Mouse (Mus musculus) embryonic facial prominence, embryonic 12.5 days (tissue): Measurements from ENCODE around the gene Rps15a. TPM values are rescaled to one million over a fixed set of nuclear protein-coding genes. Genes with fewer than 3 reads are reported as not detected.

ENCODE experiments used
- ATAC-seq: fragments of 200-750 bp; cut with Nextera tagmentation; 2 replicates; pipeline ENCODE4 v1.8.0; 2017; ENCODE audit not compliant: insufficient number of reproducible peaks, insufficient read depth, low FRiP score, low TSS enrichment
- H3K27ac ChIP-seq: fragments of 300-500 bp; sonication (generic); 2 replicates; pipeline ENCODE4 v1.5.1; 2016; ENCODE audit warnings: mild to moderate bottlenecking
- H3K27me3 ChIP-seq: fragments of 300-500 bp; sonication (generic); 2 replicates; pipeline ENCODE4 v1.6.1; 2016; ENCODE audit warnings: mild to moderate bottlenecking, moderate library complexity
- H3K36me3 ChIP-seq: fragments of 300-500 bp; sonication (generic); 2 replicates; pipeline ENCODE4 v1.6.1; 2016; ENCODE audit warnings: mild to moderate bottlenecking
- H3K4me1 ChIP-seq: fragments of 300-500 bp; sonication (generic); 2 replicates; pipeline ENCODE4 v1.6.1; 2016
- H3K4me2 ChIP-seq: fragments of 300-500 bp; sonication (generic); replicated peaks from 2 replicates; pipeline ENCODE4 v1.6.1; 2016; ENCODE audit warnings: mild to moderate bottlenecking, moderate library complexity
- H3K4me3 ChIP-seq: fragments of 300-500 bp; sonication (generic); 2 replicates; pipeline ENCODE4 v1.5.1; 2016; ENCODE audit warnings: mild to moderate bottlenecking
- H3K9ac ChIP-seq: fragments of 300-500 bp; sonication (generic); 2 replicates; pipeline ENCODE4 v1.6.1; 2016; ENCODE audit warnings: mild to moderate bottlenecking, moderate library complexity
- H3K9me3 ChIP-seq: fragments of 300-500 bp; sonication (generic); 2 replicates; pipeline ENCODE4 v1.6.1; 2016; ENCODE audit warnings: mild to moderate bottlenecking, moderate library complexity
- WGBS: fragments of 180-500 bp; shearing (Covaris S2); methylation state at CpG from one replicate; pipeline ENCODE4 v1.1.7; 2016; 5-methylcytosine and 5-hydroxymethylcytosine counted together
- polyA plus RNA-seq: library from polyadenylated mRNA; unstranded; fragments of >200 nt; fragmentation: Nextera tagmentation; extraction: Ambion mirVana; gene quantifications from 2 replicates; pipeline ENCODE4 v1.2.1, GENCODE M21; 2016

Rps15a gene
- polyA plus RNA-seq, 1 experiment from 2014 or later: 664 TPM

GRCm38 (mm10) chr7:118113541-118114297, 2.3 kb downstream of the Rps15a start:
- no peak for ATAC-seq
- peaks cover 41% of the 10 kb centered on the region for H3K4me1 ChIP-seq
- H3K9me3 ChIP-seq: no peaks in the 10 kb centered on the region
- peak overlapping the region; percentile 92 for H3K4me2 ChIP-seq
- H3K4me3 ChIP-seq: peak overlapping the region; percentile 93
- no peaks in the 10 kb centered on the region for H3K27me3 ChIP-seq
- WGBS: 65% methylated on average over 5 of the region's 5 CpGs
- H3K9ac ChIP-seq: peak overlapping the region; percentile 98; the same call in 1 of the 2 replicates
- peaks cover 68% of the 10 kb centered on the region for H3K36me3 ChIP-seq
- H3K27ac ChIP-seq: no peak overlapping the region

GRCm38 (mm10) chr7:118111128-118111527, 4.9 kb downstream of the Rps15a start:
- ATAC-seq: no peak
- peaks cover 41% of the 10 kb centered on the region for H3K4me1 ChIP-seq
- 0 out of 2 replicates have a peak overlapping the region, but pooled peaks have one; percentile 2 for H3K4me3 ChIP-seq
- H3K27me3 ChIP-seq: no peaks in the 10 kb centered on the region
- no peaks in the 10 kb centered on the region for H3K9me3 ChIP-seq
- H3K9ac ChIP-seq: no peak overlapping the region
- H3K4me2 ChIP-seq: peak overlapping the region; percentile 92
- no peak overlapping the region for H3K27ac ChIP-seq
- peaks cover 83% of the 10 kb centered on the region for H3K36me3 ChIP-seq
- WGBS: 82% methylated on average over 3 of the region's 3 CpGs

GRCm38 (mm10) chr7:118107671-118108070, 8.3 kb downstream of the Rps15a start:
- Histone ChIP-seq H3K27ac (no peak overlapping the region), H3K36me3 (peaks cover 78% of the 10 kb centered on the region), H3K9me3 (no peaks in the 10 kb centered on the region), H3K27me3 (no peaks in the 10 kb centered on the region), H3K4me1 (peaks cover 20% of the 10 kb centered on the region), H3K9ac (no peak overlapping the region), H3K4me3 (no peak overlapping the region), H3K4me2 (no peak overlapping the region)
- no peak for ATAC-seq
- WGBS: 62% methylated on average over 1 of the region's 1 CpGs

GRCm38 (mm10) chr7:118104458-118105052, 11.4 kb downstream of the Rps15a start:
- peaks cover 48% of the 10 kb centered on the region for H3K36me3 ChIP-seq
- no peaks in the 10 kb centered on the region for H3K9me3 ChIP-seq
- H3K4me3 ChIP-seq: no peak overlapping the region
- no peak for ATAC-seq
- no peak overlapping the region for H3K4me2 ChIP-seq
- no peaks in the 10 kb centered on the region for H3K4me1 ChIP-seq
- H3K27me3 ChIP-seq: no peaks in the 10 kb centered on the region
- H3K9ac ChIP-seq: no peak overlapping the region
- no peak overlapping the region for H3K27ac ChIP-seq
- whole genome bisulfite sequencing: 73% methylated on average over 5 of the region's 5 CpGs

GRCm38 (mm10) chr7:118103462-118104379, 12.3 kb downstream of the Rps15a start:
- Histone ChIP-seq H3K36me3 (peaks cover 40% of the 10 kb centered on the region), H3K27me3 (no peaks in the 10 kb centered on the region), H3K4me2 (no peak overlapping the region), H3K4me1 (no peaks in the 10 kb centered on the region), H3K9ac (no peak overlapping the region), H3K4me3 (no peak overlapping the region), H3K9me3 (no peaks in the 10 kb centered on the region), H3K27ac (no peak overlapping the region)
- no peak for ATAC-seq
- WGBS: 41% methylated on average over 5 of the region's 5 CpGs

GRCm38 (mm10) chr7:118102678-118103461, 13.1 kb downstream of the Rps15a start:
- Histone ChIP-seq H3K4me2 (no peak overlapping the region), H3K9me3 (no peaks in the 10 kb centered on the region), H3K36me3 (peaks cover 32% of the 10 kb centered on the region), H3K4me1 (no peaks in the 10 kb centered on the region), H3K27ac (0 out of 2 replicates have a peak overlapping the region, but pooled peaks have one; percentile 25), H3K4me3 (no peak overlapping the region), H3K27me3 (no peaks in the 10 kb centered on the region), H3K9ac (no peak overlapping the region)
- 0 out of 2 replicates have a peak, but pooled peaks have one; percentile 41 for ATAC-seq
- WGBS: 37% methylated on average over 4 of the region's 4 CpGs

- Histone ChIP-seq H3K9me3 (no peaks in the 10 kb centered on the region), H3K36me3 (peaks cover 25% of the 10 kb centered on the region), H3K4me2 (no peak overlapping the region), H3K27ac (no peak overlapping the region), H3K9ac (no peak overlapping the region), H3K4me3 (no peak overlapping the region), H3K27me3 (no peaks in the 10 kb centered on the region), H3K4me1 (no peaks in the 10 kb centered on the region)
- ATAC-seq: no peak
- 52% methylated on average over 4 of the region's 4 CpGs for WGBS
Observed at GRCm38 (mm10) chr7:118102231-118102630, 13.8 kb downstream of the Rps15a start.

- no peaks in the 10 kb centered on the region for H3K4me1 ChIP-seq
- H3K9me3 ChIP-seq: no peaks in the 10 kb centered on the region
- no peak overlapping the region for H3K4me2 ChIP-seq
- H3K27ac ChIP-seq: no peak overlapping the region
- 63% methylated on average over 7 of the region's 7 CpGs for WGBS
- H3K9ac ChIP-seq: no peak overlapping the region
- no peak for ATAC-seq
- H3K27me3 ChIP-seq: no peaks in the 10 kb centered on the region
- H3K4me3 ChIP-seq: no peak overlapping the region
- no peaks in the 10 kb centered on the region for H3K36me3 ChIP-seq
Observed at GRCm38 (mm10) chr7:118097615-118098014, 18.4 kb downstream of the Rps15a start.

- Histone ChIP-seq H3K9me3 (no peaks in the 10 kb centered on the region), H3K4me2 (no peak overlapping the region), H3K9ac (no peak overlapping the region), H3K27ac (no peak overlapping the region), H3K36me3 (no peaks in the 10 kb centered on the region), H3K4me3 (no peak overlapping the region), H3K4me1 (no peaks in the 10 kb centered on the region), H3K27me3 (no peaks in the 10 kb centered on the region)
- WGBS: 76% methylated on average over 4 of the region's 4 CpGs
- ATAC-seq: no peak
Observed at GRCm38 (mm10) chr7:118079987-118080386, 36.0 kb downstream of the Rps15a start.

GRCm38 (mm10) chr7:118079097-118079496, 36.9 kb downstream of the Rps15a start:
- no peak overlapping the region for H3K27ac ChIP-seq
- H3K36me3 ChIP-seq: no peaks in the 10 kb centered on the region
- no peak for ATAC-seq
- no peaks in the 10 kb centered on the region for H3K9me3 ChIP-seq
- H3K4me3 ChIP-seq: no peak overlapping the region
- no peak overlapping the region for H3K9ac ChIP-seq
- no peaks in the 10 kb centered on the region for H3K4me1 ChIP-seq
- H3K27me3 ChIP-seq: no peaks in the 10 kb centered on the region
- WGBS: 80% methylated on average over 5 of the region's 5 CpGs
- no peak overlapping the region for H3K4me2 ChIP-seq

GRCm38 (mm10) chr7:118067261-118067660, 48.7 kb downstream of the Rps15a start:
- WGBS: 88% methylated on average over 5 of the region's 5 CpGs
- Histone ChIP-seq H3K4me3 (no peak overlapping the region), H3K9ac (no peak overlapping the region), H3K27ac (no peak overlapping the region), H3K27me3 (no peaks in the 10 kb centered on the region), H3K4me2 (no peak overlapping the region), H3K9me3 (no peaks in the 10 kb centered on the region), H3K36me3 (no peaks in the 10 kb centered on the region), H3K4me1 (no peaks in the 10 kb centered on the region)
- no peak for ATAC-seq
